Mouse (Mus musculus) cerebellum, adult 2 months (tissue): Measurements from ENCODE around the gene Ehd2.

ENCODE experiments used
- CTCF ChIP-seq: fragments of 200-500 bp; IDR thresholded peaks from 2 replicates; pipeline ENCODE4 v1.5.1; 2011; ENCODE audit warnings: low read depth, mild to moderate bottlenecking, control low read depth, low read length, moderate library complexity, borderline replicate concordance; ENCODE audit not compliant: insufficient read depth
- POLR2A ChIP-seq: fragments of 200-500 bp; IDR thresholded peaks from 2 replicates; pipeline ENCODE4 v1.6.1; 2011; ENCODE audit warnings: low read length, control low read depth, borderline replicate concordance; ENCODE audit not compliant: insufficient read depth

DNA sequence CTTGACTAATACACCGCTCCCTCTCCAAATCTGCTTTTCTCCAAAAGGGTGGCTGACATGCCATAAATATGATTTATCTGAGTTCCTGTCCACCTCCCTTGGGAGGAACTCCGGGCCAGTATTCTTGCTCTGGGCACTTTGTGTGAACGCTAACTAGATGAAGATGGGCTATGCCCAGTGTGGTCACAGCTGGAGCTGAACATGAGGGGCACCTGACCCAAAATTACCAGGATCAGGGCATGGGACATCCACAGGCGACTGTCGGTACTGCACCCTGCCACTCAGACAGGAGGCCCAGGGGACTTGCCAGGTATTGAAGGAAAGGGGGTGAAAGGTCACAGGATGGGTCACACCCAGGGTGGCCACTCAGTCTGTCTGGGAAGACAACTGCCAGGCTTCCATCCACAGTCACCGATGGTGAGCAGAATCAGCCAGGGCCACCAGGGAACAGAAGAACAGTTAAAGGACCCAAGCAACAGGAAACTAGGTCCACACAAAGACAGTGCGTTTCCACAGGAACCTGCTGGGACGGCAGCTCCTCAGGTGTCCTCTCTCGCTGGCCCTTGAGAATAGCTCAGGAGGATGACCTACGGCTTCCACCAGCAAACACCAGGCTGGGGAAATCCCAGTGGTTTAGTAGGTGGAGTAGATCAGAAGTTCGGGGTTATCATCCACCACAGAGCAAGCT is 45.4 kb upstream of the Ehd2 start:
- TF ChIP-seq CTCF = peak; percentile 43; the same call in 1 of the 2 replicates
- TF ChIP-seq POLR2A = no peak
